Mouse (Mus musculus): ENCODE measurements around the gene Znrf3. TPM values are rescaled to one million over a fixed set of nuclear protein-coding genes. Genes with fewer than 3 reads are reported as not detected.

Gene Znrf3
- total RNA-seq, 4 experiments from 2014 or later = 26.1 to 41.3 (median 36.4) TPM

GRCm38 (mm10) chr11:5390969-5391831 is 53.4 kb downstream of the Znrf3 start:
- DNase-seq = no peak

GRCm38 (mm10) chr11:5382652-5383051 is 62.0 kb downstream of the Znrf3 start:
- DNase-seq = no peak

- peak; percentile 42 for DNase-seq
Observed at GRCm38 (mm10) chr11:5381226-5381625, 63.4 kb downstream of the Znrf3 start.

- DNase-seq = peak; percentile 91
Observed at GRCm38 (mm10) chr11:5380275-5380674, 64.4 kb downstream of the Znrf3 start.

- DNase-seq = no peak
Observed at GRCm38 (mm10) chr11:5369176-5369575, 75.5 kb downstream of the Znrf3 start.

- DNase-seq = no peak
Observed at GRCm38 (mm10) chr11:5368492-5368891, 76.2 kb downstream of the Znrf3 start.

- no peak for DNase-seq
Observed at GRCm38 (mm10) chr11:5355266-5355764, 89.3 kb downstream of the Znrf3 start.

- DNase-seq = peak; percentile 62
Observed at GRCm38 (mm10) chr11:5354753-5355152, 89.9 kb downstream of the Znrf3 start.

GRCm38 (mm10) chr11:5353032-5353431 is 91.6 kb downstream of the Znrf3 start:
- DNase-seq = no peak

GRCm38 (mm10) chr11:5349483-5349882 is 95.2 kb downstream of the Znrf3 start:
- DNase-seq = no peak

- DNase-seq = no peak
Observed at GRCm38 (mm10) chr11:5346845-5347640, 97.6 kb downstream of the Znrf3 start.

- DNase-seq = no peak
Observed at GRCm38 (mm10) chr11:5343748-5344147, 100.9 kb downstream of the Znrf3 start.

- DNase-seq = no peak
Observed at GRCm38 (mm10) chr11:5339732-5340131, 104.9 kb downstream of the Znrf3 start.

GRCm38 (mm10) chr11:5336852-5337251 is 107.8 kb downstream of the Znrf3 start:
- DNase-seq = no peak

GRCm38 (mm10) chr11:5336269-5336668 is 108.4 kb downstream of the Znrf3 start:
- DNase-seq = no peak

- peak; percentile 31 for DNase-seq
Observed at GRCm38 (mm10) chr11:5330851-5331250, 113.8 kb downstream of the Znrf3 start.

- DNase-seq = no peak
Observed at GRCm38 (mm10) chr11:5327693-5328092, 117.0 kb downstream of the Znrf3 start.

- no peak for DNase-seq
Observed at GRCm38 (mm10) chr11:5326252-5326651, 118.4 kb downstream of the Znrf3 start.

GRCm38 (mm10) chr11:5325217-5325616 is 119.4 kb downstream of the Znrf3 start:
- no peak for DNase-seq

- no peak for DNase-seq
Observed at GRCm38 (mm10) chr11:5324296-5324695, 120.4 kb downstream of the Znrf3 start.

GRCm38 (mm10) chr11:5321687-5322086 is 123.0 kb downstream of the Znrf3 start:
- DNase-seq = no peak

- DNase-seq = no peak
Observed at GRCm38 (mm10) chr11:5318976-5319375, 125.7 kb downstream of the Znrf3 start.

- no peak for DNase-seq
Observed at GRCm38 (mm10) chr11:5318035-5318775, 126.4 kb downstream of the Znrf3 start.

All from adrenal gland, adult 8-10 months (tissue).